Mouse (Mus musculus) hindbrain, embryonic 13.5 days (tissue): ENCODE data around the gene Gucy2f. TPM values are rescaled to one million over a fixed set of nuclear protein-coding genes. Genes with fewer than 3 reads are reported as not detected.

Experiments used
- ATAC-seq: fragments of 200-750 bp; cut with Nextera tagmentation; 2 replicates; pipeline ENCODE4 v1.8.0; 2017; ENCODE audit warnings: moderate TSS enrichment; ENCODE audit not compliant: low FRiP score
- H3K27ac ChIP-seq: fragments of 300-500 bp; sonication (generic); 2 replicates; pipeline ENCODE4 v1.5.1; 2015; ENCODE audit warnings: inconsistent platforms, mild to moderate bottlenecking, moderate library complexity
- H3K27me3 ChIP-seq: fragments of 300-500 bp; sonication (generic); 2 replicates; pipeline ENCODE4 v1.6.1; 2015; ENCODE audit warnings: mild to moderate bottlenecking, inconsistent platforms
- H3K36me3 ChIP-seq: fragments of 300-500 bp; sonication (generic); 2 replicates; pipeline ENCODE4 v1.6.1; 2015; ENCODE audit warnings: mild to moderate bottlenecking, inconsistent platforms
- H3K4me1 ChIP-seq: fragments of 300-500 bp; sonication (generic); replicated peaks from 2 replicates; pipeline ENCODE4 v1.6.1; 2015; ENCODE audit warnings: inconsistent platforms
- H3K4me2 ChIP-seq: fragments of 300-500 bp; sonication (generic); 2 replicates; pipeline ENCODE4 v1.6.1; 2015; ENCODE audit warnings: inconsistent platforms, mild to moderate bottlenecking, moderate library complexity
- H3K4me3 ChIP-seq: fragments of 300-500 bp; sonication (generic); 2 replicates; pipeline ENCODE4 v1.5.1; 2015; ENCODE audit warnings: mild to moderate bottlenecking, inconsistent platforms
- H3K9ac ChIP-seq: fragments of 300-500 bp; sonication (generic); 2 replicates; pipeline ENCODE4 v1.6.1; 2015; ENCODE audit warnings: mild to moderate bottlenecking, inconsistent platforms
- H3K9me3 ChIP-seq: fragments of 300-500 bp; sonication (generic); 2 replicates; pipeline ENCODE4 v1.6.1; 2016; ENCODE audit warnings: inconsistent platforms
- WGBS: fragments of 180-500 bp; shearing (Covaris S2); methylation state at CpG from one replicate; pipeline ENCODE4 v1.1.7; 2015; 5-methylcytosine and 5-hydroxymethylcytosine counted together
- polyA plus RNA-seq: library from polyadenylated mRNA; unstranded; fragments of >200 nt; fragmentation: Nextera tagmentation; extraction: Ambion mirVana; gene quantifications from 2 replicates; pipeline ENCODE4 v1.2.1, GENCODE M21; 2015

Gucy2f gene
- polyA plus RNA-seq, 1 experiment from 2014 or later = 0.08 TPM

DNA sequence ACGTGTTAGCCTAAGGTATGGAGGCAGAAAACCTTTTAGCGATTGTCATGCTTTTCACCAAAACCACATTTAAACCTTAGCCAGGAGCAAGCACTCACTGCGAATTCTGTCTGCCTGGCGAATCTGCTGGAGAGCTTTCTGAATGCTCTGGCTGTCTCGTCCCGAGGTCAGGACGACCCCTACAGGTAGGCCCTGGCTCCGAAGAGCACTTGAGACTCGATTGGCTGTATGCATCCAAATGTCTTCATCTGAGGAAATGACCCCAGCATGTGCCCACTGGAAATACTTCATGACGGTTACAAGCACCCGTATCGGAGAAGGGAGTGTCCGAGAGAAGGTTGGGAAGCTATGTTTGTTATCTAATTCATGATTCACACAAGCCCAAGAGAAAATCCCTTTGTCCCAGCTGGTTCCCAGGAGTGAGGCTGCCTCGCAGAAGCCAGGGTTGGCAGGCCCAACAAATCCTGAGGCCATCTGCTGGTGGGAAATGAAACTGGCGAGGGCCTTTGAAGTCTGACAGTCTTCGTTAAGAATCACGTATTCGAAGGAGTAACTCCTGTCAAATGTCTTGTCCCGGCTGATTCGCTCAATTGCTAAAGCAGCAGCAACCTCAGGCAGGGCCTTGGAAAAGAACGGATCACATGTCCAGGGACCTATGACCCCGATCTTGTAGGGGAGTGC, 7.6 kb downstream of the Gucy2f start:
- peak; percentile 90 for ATAC-seq
- WGBS = 31% methylated on average over 22 of the region's 22 CpGs
- Histone ChIP-seq H3K4me3 (no peak overlapping the region), H3K27me3 (peaks cover 11% of the 10 kb centered on the region; the same call in 1 of the 2 replicates), H3K4me1 (no peaks in the 10 kb centered on the region), H3K27ac (no peak overlapping the region), H3K36me3 (no peaks in the 10 kb centered on the region), H3K9ac (no peak overlapping the region), H3K9me3 (no peaks in the 10 kb centered on the region), H3K4me2 (no peak overlapping the region)

- H3K9ac ChIP-seq = no peak overlapping the region
- no peak overlapping the region for H3K4me2 ChIP-seq
- no peak overlapping the region for H3K4me3 ChIP-seq
- H3K4me1 ChIP-seq = no peaks in the 10 kb centered on the region
- whole genome bisulfite sequencing = 57% methylated on average over 2 of the region's 2 CpGs
- H3K36me3 ChIP-seq = no peaks in the 10 kb centered on the region
- H3K27ac ChIP-seq = no peak overlapping the region
- ATAC-seq = no peak
- peaks cover 21% of the 10 kb centered on the region; the same call in 1 of the 2 replicates for H3K27me3 ChIP-seq
- no peaks in the 10 kb centered on the region for H3K9me3 ChIP-seq
These were observed 14.7 kb downstream of the Gucy2f start for GRCm38 (mm10) chrX:142182026-142182425.

DNA sequence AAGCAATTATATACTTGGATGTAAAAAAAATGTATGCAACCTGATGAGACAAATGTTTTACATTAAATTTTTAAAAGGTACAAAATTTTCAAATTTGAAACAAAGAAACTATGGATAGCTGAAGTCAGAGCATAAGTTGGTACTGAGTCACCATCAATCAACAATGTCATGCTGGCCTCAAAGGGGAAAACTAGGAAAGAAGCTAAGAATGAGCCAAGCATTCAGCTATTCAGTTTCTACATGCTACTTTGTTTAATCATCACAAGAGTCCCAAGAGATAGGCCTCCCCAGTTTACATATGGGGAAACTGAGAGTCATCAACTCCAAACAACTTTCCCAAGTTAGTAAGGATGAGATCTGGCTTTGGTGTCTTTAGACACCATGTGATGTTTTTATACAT, 19.8 kb downstream of the Gucy2f start:
- Histone ChIP-seq H3K4me2 (no peak overlapping the region), H3K4me1 (no peaks in the 10 kb centered on the region), H3K4me3 (no peak overlapping the region), H3K27ac (no peak overlapping the region), H3K27me3 (peaks cover 35% of the 10 kb centered on the region; the same call in 1 of the 2 replicates), H3K36me3 (no peaks in the 10 kb centered on the region), H3K9ac (no peak overlapping the region), H3K9me3 (no peaks in the 10 kb centered on the region)
- no peak for ATAC-seq

DNA sequence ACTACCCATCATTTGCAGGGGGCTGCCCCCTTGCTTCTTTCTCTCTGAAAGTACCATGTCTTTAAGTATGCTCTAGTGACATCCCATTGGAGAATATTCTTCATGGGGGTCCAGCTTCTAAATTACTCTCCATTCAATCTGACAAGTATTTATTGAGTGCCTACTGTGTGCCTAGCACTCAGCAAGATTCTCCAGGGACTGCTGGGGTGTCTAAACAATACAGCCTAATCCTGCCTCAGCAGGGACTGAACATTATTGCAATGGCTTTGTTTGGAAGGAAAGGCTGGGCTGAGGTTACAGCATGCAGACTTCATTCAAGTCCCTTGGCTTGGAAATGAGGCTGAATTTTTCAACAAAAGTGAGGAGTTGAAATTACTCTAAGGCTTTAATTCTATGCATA, 81.0 kb downstream of the Gucy2f start:
- Histone ChIP-seq H3K4me2 (no peak overlapping the region), H3K27ac (no peak overlapping the region), H3K27me3 (peaks cover 28% of the 10 kb centered on the region; the same call in 1 of the 2 replicates), H3K9me3 (no peaks in the 10 kb centered on the region), H3K36me3 (no peaks in the 10 kb centered on the region), H3K9ac (no peak overlapping the region), H3K4me3 (no peak overlapping the region), H3K4me1 (no peaks in the 10 kb centered on the region)
- ATAC-seq = no peak

DNA sequence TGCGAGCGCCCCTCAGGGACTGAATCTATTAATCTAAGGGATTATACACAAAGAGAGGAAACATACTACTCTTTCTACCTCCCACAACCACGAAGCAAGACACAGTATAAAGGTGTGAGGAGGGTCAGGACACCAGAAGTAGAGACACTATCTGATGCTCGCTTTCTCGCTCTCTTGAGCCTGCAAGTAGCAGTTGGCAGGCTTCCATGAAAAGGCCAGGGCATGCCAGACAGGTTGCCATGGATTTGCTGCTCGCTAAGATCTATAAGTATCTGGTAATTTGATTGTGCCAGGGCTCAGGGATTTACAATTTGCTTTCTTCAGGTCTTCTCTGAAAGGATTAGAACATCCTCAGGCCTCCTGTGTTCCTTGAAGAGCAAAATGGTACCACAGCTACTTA, 85.5 kb downstream of the Gucy2f start:
- no peak overlapping the region for H3K27ac ChIP-seq
- no peaks in the 10 kb centered on the region for H3K9me3 ChIP-seq
- 57% methylated on average over 6 of the region's 6 CpGs for WGBS
- H3K4me2 ChIP-seq = no peak overlapping the region
- H3K4me1 ChIP-seq = no peaks in the 10 kb centered on the region
- no peak overlapping the region for H3K9ac ChIP-seq
- ATAC-seq = no peak
- peaks cover 36% of the 10 kb centered on the region; the same call in 1 of the 2 replicates for H3K27me3 ChIP-seq
- H3K4me3 ChIP-seq = no peak overlapping the region
- no peaks in the 10 kb centered on the region for H3K36me3 ChIP-seq

DNA sequence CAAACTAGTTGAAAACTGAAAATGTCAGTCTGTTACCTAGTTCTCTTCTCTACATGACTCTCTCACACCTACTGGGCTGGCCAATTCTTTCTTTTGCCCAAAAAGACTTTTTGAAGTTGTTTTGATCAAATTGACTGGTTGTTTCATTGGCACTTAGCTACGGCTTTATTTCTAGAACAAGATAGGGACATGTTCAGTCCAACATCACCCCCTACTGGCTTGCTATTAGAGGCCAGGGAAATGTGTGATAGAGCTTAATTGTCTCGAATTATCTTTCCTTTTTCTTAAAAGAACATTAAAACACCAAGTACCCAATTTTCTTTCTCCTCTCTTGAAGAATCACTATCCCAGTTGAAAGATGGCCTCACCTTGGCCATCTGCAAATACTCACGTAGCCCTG, 99.8 kb downstream of the Gucy2f start:
- H3K4me3 ChIP-seq = no peak overlapping the region
- no peaks in the 10 kb centered on the region for H3K4me1 ChIP-seq
- no peak overlapping the region for H3K9ac ChIP-seq
- H3K4me2 ChIP-seq = no peak overlapping the region
- H3K27ac ChIP-seq = no peak overlapping the region
- no peaks in the 10 kb centered on the region for H3K9me3 ChIP-seq
- WGBS = 55% methylated on average over 3 of the region's 3 CpGs
- peaks cover 30% of the 10 kb centered on the region; the same call in 1 of the 2 replicates for H3K27me3 ChIP-seq
- ATAC-seq = no peak
- H3K36me3 ChIP-seq = no peaks in the 10 kb centered on the region

- no peak for ATAC-seq
- 84% methylated on average over 5 of the region's 5 CpGs for WGBS
- H3K4me1 ChIP-seq = no peaks in the 10 kb centered on the region
- H3K4me2 ChIP-seq = no peak overlapping the region
- no peaks in the 10 kb centered on the region for H3K36me3 ChIP-seq
- H3K9ac ChIP-seq = no peak overlapping the region
- H3K27me3 ChIP-seq = peaks cover 31% of the 10 kb centered on the region; the same call in 1 of the 2 replicates
- no peaks in the 10 kb centered on the region for H3K9me3 ChIP-seq
- no peak overlapping the region for H3K4me3 ChIP-seq
- no peak overlapping the region for H3K27ac ChIP-seq
These were observed 101.2 kb downstream of the Gucy2f start for GRCm38 (mm10) chrX:142095579-142095978.

- no peaks in the 10 kb centered on the region for H3K4me1 ChIP-seq
- no peaks in the 10 kb centered on the region for H3K36me3 ChIP-seq
- no peaks in the 10 kb centered on the region for H3K9me3 ChIP-seq
- H3K4me3 ChIP-seq = no peak overlapping the region
- no peak overlapping the region for H3K4me2 ChIP-seq
- H3K27ac ChIP-seq = no peak overlapping the region
- no peak overlapping the region for H3K9ac ChIP-seq
- WGBS = 77% methylated on average over 3 of the region's 3 CpGs
- no peak for ATAC-seq
- peaks cover 14% of the 10 kb centered on the region for H3K27me3 ChIP-seq
These were observed 134.1 kb downstream of the Gucy2f start for GRCm38 (mm10) chrX:142062585-142062984.

Other genes with a start within 250 kb of the Gucy2f start
- 13.0 and 14.7 TPM in 2 replicates for gene Nxt2, start 29.8 kb upstream of the Gucy2f start, polyA plus RNA-seq
- 30.5 and 33.9 TPM in 2 replicates for gene Kcne1l, start 109.4 kb upstream of the Gucy2f start, polyA plus RNA-seq
- 18.4 TPM in 2 replicates for gene Acsl4, start 193.6 kb upstream of the Gucy2f start, polyA plus RNA-seq